9 mouse cellular contexts compared by ENCODE assay signal in the genomic region with DNA sequence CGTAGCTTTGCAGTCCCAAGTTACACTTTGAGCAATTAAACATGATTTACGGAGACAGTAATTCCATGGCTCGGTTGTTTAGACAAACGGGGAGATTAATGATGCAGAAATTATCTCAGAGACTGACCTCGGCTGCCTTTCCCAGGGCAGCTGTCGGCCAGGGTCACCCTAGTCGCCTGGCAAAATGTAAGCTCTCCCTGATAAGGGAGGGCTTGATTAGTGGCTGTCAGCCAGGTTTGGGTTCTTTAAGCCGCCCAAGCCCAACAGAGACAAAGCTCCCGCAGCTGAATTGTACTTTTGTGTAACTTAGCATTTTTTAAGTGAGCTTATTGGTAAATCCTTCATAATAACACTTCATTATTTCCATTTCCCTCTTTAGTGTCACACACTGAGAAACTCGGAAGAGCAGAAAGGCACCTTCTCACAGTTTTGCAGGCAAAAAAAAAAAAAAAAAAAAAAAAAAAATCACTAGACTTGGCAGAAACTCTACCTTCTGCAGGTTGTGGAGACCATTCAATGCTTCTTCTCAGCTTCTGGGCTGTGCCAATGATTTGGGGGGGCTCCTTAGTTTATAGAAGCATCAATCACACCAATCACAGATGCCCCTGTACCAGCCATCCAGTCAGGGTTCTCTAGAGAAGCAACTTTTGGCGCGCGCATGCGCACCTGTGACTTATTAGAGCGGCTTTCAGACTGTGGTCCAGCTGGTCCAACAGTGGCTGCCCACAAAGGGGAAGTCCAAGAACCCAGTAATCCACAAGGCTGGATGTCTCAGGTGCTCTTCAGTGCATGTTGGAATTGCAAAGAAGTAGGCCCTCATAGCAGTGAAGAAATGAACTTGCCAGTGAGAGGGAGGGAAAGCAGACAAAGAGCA. TPM values are rescaled to one million over a fixed set of nuclear protein-coding genes. Genes with fewer than 3 reads are reported as not detected.
A peak's percentile ranks its signal among the peaks of the same experiment; 100 is the strongest.
DNase-seq lines count a peak whose midpoint lies in the region.
"Had no signal": no experiment of that assay in that cellular context is flagged by ENCODE, and none has a peak within 500 bp of the region (broad histone marks: within the 10 kb centered on the region; RNA-seq: fewer than 3 reads in every experiment).

No protein-coding gene starts in this region.

- DNase-seq in cerebellum, postnatal 14 days: peak; percentile 25 to 30
- DNase-seq in cerebellum, postnatal 25 days: no peak
- peak; percentile 43 for DNase-seq in adrenal gland, postnatal 25 days
- DNase-seq in kidney, adult 11 months: peak; percentile 6
- DNase-seq in lung, postnatal 36 days: peak; percentile 23
- DNase-seq in urinary bladder, adult 2 months (ENCODE audit: low spot score): no peak
- DNase-seq in left cerebral cortex, adult 8-10 months (ENCODE audit: low spot score in 2 of 2): no peak
- no peak for DNase-seq in urinary bladder, postnatal 36 days (ENCODE audit: low spot score in 2 of 2)
- DNase-seq: gastrocnemius, postnatal 36 days had no signal

RNA-seq across cellular contexts. Expression of a gene that starts 32.0 kb away (rescaled TPM):
- 9.6 TPM in 1 of 2 replicates, not detected in the other for total RNA-seq in adrenal gland, postnatal 25 days (2021)
- 0.55 and 0.62 TPM in 2 replicates for polyA plus RNA-seq in urinary bladder, adult 2 months (2012; rRNA removed)
- total RNA-seq in left cerebral cortex, adult 8-10 months (2022): under 1 TPM in 3 of 4 experiments, not detected in 1; 0.23 to 0.65 (median 0.35) TPM
- total RNA-seq: gastrocnemius, postnatal 36 days had no signal

Comparison
In these comparisons a context has a peak if more than half of its experiments do, and no peak if none do; other contexts are left out.
1. DNase-seq: peak in cerebellum, postnatal 14 days (2 of 2), adrenal gland, postnatal 25 days (single experiment), kidney, adult 11 months (single experiment) and lung, postnatal 36 days (single experiment); none in cerebellum, postnatal 25 days (0 of 2), urinary bladder, adult 2 months (single experiment), left cerebral cortex, adult 8-10 months (0 of 2) and urinary bladder, postnatal 36 days (0 of 2).